Mouse (Mus musculus): ENCODE results near the gene Slc7a14. TPM values are rescaled to one million over a fixed set of nuclear protein-coding genes. Genes with fewer than 3 reads are reported as not detected.
"Not testable (repeated sequence)": the region's sequence is repeated elsewhere in the genome, so short reads cannot be mapped to it uniquely, and the experiment has no call there.

Gene Slc7a14
- polyA plus RNA-seq, 1 experiment from 2014 or later: 0.40 TPM

DNA sequence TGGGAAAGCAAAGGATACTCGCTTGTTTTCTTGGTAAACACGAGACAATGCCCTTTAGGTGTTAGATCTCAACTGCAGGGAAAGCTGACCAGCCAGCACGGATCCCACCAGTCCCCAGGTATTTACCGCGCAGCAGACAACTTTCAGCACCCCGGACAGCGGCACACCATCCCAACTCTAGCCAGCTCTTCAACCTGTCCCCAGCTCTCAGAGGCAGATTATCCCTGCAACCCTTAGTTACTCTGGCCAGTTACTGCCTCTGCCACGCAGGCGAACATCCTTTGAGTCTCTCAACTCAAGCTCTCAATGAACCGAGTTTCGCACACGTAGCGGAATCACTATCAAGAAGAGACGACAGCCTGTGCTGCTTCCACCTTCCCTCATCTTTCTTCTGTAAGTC, 1.3 kb downstream of the Slc7a14 start:
- Histone ChIP-seq H3K27me3 (ENCODE audit: control insufficient read depth, insufficient read depth, low read length) (peaks cover 16% of the 10 kb centered on the region), H3K4me2 (ENCODE audit: low read depth, low read length, severe bottlenecking) (peak overlapping the region; percentile 87), H3K27ac (ENCODE audit: low read depth, low read length) (no peak overlapping the region), H3K36me3 (ENCODE audit: control insufficient read depth, insufficient read depth, low read length) (no peaks in the 10 kb centered on the region), H3K4me3 (ENCODE audit: low read depth, low read length) (peak overlapping the region; percentile 43; the same call in 1 of the 2 replicates), H3K4me1 (replicated peaks; ENCODE audit: control insufficient read depth, insufficient read depth, low read length) (peaks cover 3% of the 10 kb centered on the region; the same call in 1 of the 2 replicates), H3K9ac (ENCODE audit: low read length) (no peak overlapping the region), H3K9me3 (ENCODE audit: control insufficient read depth, low read length) (no peaks in the 10 kb centered on the region)
- WGBS: under 1% methylated on average over 14 of the region's 14 CpGs
- ATAC-seq (replicated peaks; ENCODE audit: low FRiP score) (peak; percentile 36; the same call in 1 of the 2 replicates), DNase-seq (ENCODE audit: low spot score) (peak; percentile 86)

DNA sequence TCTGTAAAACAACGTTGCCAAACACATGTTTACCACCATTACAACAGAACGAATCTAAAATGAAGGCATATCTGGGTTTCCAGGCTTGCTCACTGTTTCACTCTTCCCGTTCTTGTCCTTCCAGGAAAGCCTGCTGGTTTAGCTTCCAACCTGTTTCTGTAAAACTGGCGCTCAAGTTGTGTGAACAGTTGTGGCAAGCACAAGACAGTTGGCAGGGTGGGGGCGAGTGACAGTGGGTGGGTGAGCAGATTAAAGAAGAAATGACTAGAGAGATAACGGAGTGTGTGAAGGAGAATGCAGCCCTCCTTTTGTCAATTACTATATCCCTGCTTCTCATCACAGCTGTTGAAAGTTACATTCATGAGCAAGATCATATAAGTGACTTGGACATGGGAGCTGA, 2.2 kb downstream of the Slc7a14 start:
- Histone ChIP-seq H3K4me1 (replicated peaks; ENCODE audit: control insufficient read depth, insufficient read depth, low read length) (peaks cover 3% of the 10 kb centered on the region; the same call in 1 of the 2 replicates), H3K36me3 (ENCODE audit: control insufficient read depth, insufficient read depth, low read length) (no peaks in the 10 kb centered on the region), H3K9ac (ENCODE audit: low read length) (no peak overlapping the region), H3K27me3 (ENCODE audit: control insufficient read depth, insufficient read depth, low read length) (peaks cover 16% of the 10 kb centered on the region), H3K4me2 (ENCODE audit: low read depth, low read length, severe bottlenecking) (no peak overlapping the region), H3K9me3 (ENCODE audit: control insufficient read depth, low read length) (no peaks in the 10 kb centered on the region), H3K4me3 (ENCODE audit: low read depth, low read length) (no peak overlapping the region), H3K27ac (ENCODE audit: low read depth, low read length) (no peak overlapping the region)
- ATAC-seq (replicated peaks; ENCODE audit: low FRiP score): no peak
- 80% methylated on average over 6 of the region's 6 CpGs for WGBS
- no peak for DNase-seq (ENCODE audit: low spot score)

DNA sequence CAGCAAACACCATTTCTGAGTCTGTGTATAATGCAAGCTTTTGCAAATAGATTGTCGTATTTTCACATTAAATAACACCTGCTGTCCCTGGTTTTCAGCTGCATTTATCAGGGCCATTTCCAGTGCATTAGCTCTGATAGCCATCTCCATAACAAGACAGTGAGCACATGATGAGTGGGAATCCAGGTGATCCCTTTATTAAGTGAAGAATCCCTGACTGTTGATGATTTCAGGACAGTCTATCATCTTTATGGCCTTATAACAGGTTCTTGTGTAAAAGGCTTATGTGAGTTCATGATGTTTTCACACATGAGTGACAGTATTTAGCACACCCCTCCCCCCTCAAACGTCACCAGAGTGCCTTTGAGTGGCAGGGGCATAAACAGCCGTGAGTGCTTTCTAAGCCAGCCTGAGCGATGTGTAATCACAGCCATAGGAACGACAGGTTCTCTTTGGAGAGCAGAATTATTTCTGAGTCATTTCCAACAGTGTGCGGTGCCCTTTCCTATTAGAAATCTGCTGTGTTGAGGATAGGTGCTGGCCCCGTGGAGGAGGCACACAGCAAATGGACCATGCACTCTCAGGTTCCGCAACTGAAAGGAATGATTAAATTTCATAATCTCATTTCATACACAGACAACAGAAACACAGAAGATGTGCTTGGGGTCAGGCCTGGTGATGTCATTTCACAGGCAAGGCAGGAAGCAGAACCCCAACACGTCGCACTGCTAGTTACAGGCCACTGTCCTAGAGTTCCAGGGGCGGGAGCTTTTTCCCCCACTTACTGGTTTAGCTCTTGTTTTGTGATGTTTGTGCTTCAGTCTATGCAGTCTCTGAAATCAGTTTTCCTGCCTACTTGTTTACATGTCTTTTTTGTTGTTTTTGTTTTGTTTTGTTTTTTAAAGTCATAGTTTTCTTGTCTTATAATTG, 18.2 kb downstream of the Slc7a14 start:
- no peaks in the 10 kb centered on the region for H3K36me3 ChIP-seq (ENCODE audit: control insufficient read depth, insufficient read depth, low read length)
- H3K9ac ChIP-seq (ENCODE audit: low read length): no peak overlapping the region
- H3K27ac ChIP-seq (ENCODE audit: low read depth, low read length): no peak overlapping the region
- H3K4me1 ChIP-seq (replicated peaks; ENCODE audit: control insufficient read depth, insufficient read depth, low read length): peaks cover 5% of the 10 kb centered on the region; the same call in 1 of the 2 replicates
- no peak for DNase-seq (ENCODE audit: low spot score)
- 75% methylated on average over 11 of the region's 11 CpGs for WGBS
- H3K27me3 ChIP-seq (ENCODE audit: control insufficient read depth, insufficient read depth, low read length): no peaks in the 10 kb centered on the region
- H3K4me2 ChIP-seq (ENCODE audit: low read depth, low read length, severe bottlenecking): no peak overlapping the region
- H3K9me3 ChIP-seq (ENCODE audit: control insufficient read depth, low read length): no peaks in the 10 kb centered on the region
- no peak; the same call in 1 of the 2 replicates for ATAC-seq (replicated peaks; ENCODE audit: low FRiP score)
- H3K4me3 ChIP-seq (ENCODE audit: low read depth, low read length): no peak overlapping the region

DNA sequence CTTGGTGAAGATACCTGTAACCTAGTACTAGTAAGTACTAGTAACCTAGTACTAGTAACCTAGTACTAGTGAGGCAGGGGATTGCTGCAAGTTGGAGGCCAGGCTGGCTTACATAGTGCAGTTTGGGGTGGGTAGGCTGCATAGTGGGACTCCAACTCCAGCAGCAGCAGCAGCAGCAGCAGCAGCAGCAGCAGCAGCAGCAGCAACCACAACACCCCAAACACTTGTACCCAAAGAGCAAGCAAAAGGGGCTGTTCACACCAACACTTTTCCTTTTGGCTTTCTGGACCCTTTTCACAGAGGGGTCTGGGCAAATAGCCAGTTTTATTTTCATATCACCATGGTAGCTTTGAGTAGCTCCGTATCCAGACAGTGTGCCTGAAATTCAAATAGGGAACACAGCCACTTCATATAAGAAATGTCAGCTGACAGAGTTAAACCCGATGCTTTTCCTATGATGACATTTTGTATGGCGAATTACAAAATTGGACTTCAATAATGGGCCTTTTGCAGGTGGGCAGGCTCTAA, 22.7 kb downstream of the Slc7a14 start:
- H3K27me3 ChIP-seq (ENCODE audit: control insufficient read depth, insufficient read depth, low read length): no peaks in the 10 kb centered on the region
- H3K9ac ChIP-seq (ENCODE audit: low read length): no peak overlapping the region
- H3K4me2 ChIP-seq (ENCODE audit: low read depth, low read length, severe bottlenecking): no peak overlapping the region
- DNase-seq (ENCODE audit: low spot score): no peak
- H3K36me3 ChIP-seq (ENCODE audit: control insufficient read depth, insufficient read depth, low read length): no peaks in the 10 kb centered on the region
- H3K4me1 ChIP-seq (replicated peaks; ENCODE audit: control insufficient read depth, insufficient read depth, low read length): peaks cover 5% of the 10 kb centered on the region; the same call in 1 of the 2 replicates
- H3K4me3 ChIP-seq (ENCODE audit: low read depth, low read length): no peak overlapping the region
- 82% methylated on average over 3 of the region's 3 CpGs for WGBS
- ATAC-seq (replicated peaks; ENCODE audit: low FRiP score): no peak
- H3K27ac ChIP-seq (ENCODE audit: low read depth, low read length): no peak overlapping the region
- H3K9me3 ChIP-seq (ENCODE audit: control insufficient read depth, low read length): no peaks in the 10 kb centered on the region

GRCm38 (mm10) chr3:31281116-31281515, 29.1 kb downstream of the Slc7a14 start:
- Histone ChIP-seq H3K4me3 (ENCODE audit: low read depth, low read length) (no peak overlapping the region), H3K4me1 (replicated peaks; ENCODE audit: control insufficient read depth, insufficient read depth, low read length) (no peaks in the 10 kb centered on the region), H3K27me3 (ENCODE audit: control insufficient read depth, insufficient read depth, low read length) (no peaks in the 10 kb centered on the region), H3K9me3 (ENCODE audit: control insufficient read depth, low read length) (no peaks in the 10 kb centered on the region), H3K36me3 (ENCODE audit: control insufficient read depth, insufficient read depth, low read length) (no peaks in the 10 kb centered on the region), H3K4me2 (ENCODE audit: low read depth, low read length, severe bottlenecking) (no peak overlapping the region), H3K9ac (ENCODE audit: low read length) (no peak overlapping the region), H3K27ac (ENCODE audit: low read depth, low read length) (no peak overlapping the region)
- ATAC-seq (replicated peaks; ENCODE audit: low FRiP score) (no peak), DNase-seq (ENCODE audit: low spot score) (no peak)
- 68% methylated on average over 2 of the region's 2 CpGs for WGBS

- DNase-seq (ENCODE audit: low spot score) (no peak), ATAC-seq (replicated peaks; ENCODE audit: low FRiP score) (no peak)
- Histone ChIP-seq H3K4me2 (ENCODE audit: low read depth, low read length, severe bottlenecking) (no peak overlapping the region), H3K27me3 (ENCODE audit: control insufficient read depth, insufficient read depth, low read length) (no peaks in the 10 kb centered on the region), H3K4me1 (replicated peaks; ENCODE audit: control insufficient read depth, insufficient read depth, low read length) (no peaks in the 10 kb centered on the region), H3K9me3 (ENCODE audit: control insufficient read depth, low read length) (no peaks in the 10 kb centered on the region), H3K27ac (ENCODE audit: low read depth, low read length) (no peak overlapping the region), H3K36me3 (ENCODE audit: control insufficient read depth, insufficient read depth, low read length) (no peaks in the 10 kb centered on the region), H3K9ac (ENCODE audit: low read length) (no peak overlapping the region), H3K4me3 (ENCODE audit: low read depth, low read length) (no peak overlapping the region)
- WGBS: 77% methylated on average over 2 of the region's 2 CpGs
Measured at GRCm38 (mm10) chr3:31274875-31275274, 35.3 kb downstream of the Slc7a14 start.

DNA sequence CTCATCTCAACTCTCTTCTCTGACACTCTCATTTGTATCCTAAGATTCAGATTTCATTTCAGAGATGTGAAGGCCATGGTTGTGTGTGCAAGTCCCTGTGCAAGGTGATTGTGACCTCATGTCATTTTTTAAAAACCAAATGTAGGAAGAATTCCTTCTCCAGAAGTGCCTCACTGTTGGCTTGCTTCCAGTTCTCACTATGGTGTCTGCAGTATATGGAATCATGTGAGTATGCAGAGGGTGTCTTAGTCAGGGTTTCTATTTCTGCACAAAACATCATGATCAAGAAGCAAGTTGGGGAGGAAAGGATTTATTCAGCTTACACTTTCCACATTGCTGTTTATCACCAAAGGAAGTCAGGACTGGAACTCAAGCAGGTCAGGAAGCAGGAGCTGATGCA, 36.9 kb downstream of the Slc7a14 start:
- ATAC-seq (replicated peaks; ENCODE audit: low FRiP score); H3K27me3 ChIP-seq (ENCODE audit: control insufficient read depth, insufficient read depth, low read length); H3K4me2 ChIP-seq (ENCODE audit: low read depth, low read length, severe bottlenecking); DNase-seq (ENCODE audit: low spot score); H3K9me3 ChIP-seq (ENCODE audit: control insufficient read depth, low read length); H3K36me3 ChIP-seq (ENCODE audit: control insufficient read depth, insufficient read depth, low read length); H3K4me1 ChIP-seq (replicated peaks; ENCODE audit: control insufficient read depth, insufficient read depth, low read length); H3K27ac ChIP-seq (ENCODE audit: low read depth, low read length); H3K9ac ChIP-seq (ENCODE audit: low read length); H3K4me3 ChIP-seq (ENCODE audit: low read depth, low read length): not testable (repeated sequence)

DNA sequence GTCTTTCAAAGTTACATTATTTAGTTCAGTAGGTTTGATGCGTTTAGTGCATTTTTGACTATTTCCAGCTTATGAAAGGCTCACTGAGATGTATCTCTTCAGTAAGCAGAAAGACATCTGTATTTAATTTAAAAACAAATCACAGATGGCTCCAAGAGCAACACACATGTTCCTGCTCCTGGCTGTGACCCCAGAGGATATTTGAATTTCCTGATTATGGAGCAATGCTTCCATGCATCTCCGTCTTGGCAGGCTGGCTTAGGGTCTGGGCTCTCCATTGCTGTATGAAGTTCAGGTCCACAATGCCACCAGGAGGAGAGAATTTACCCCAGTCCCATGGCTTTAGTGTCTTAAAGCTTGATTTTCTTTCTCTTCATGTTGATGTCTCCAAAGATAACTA, 37.5 kb downstream of the Slc7a14 start:
- ATAC-seq (replicated peaks; ENCODE audit: low FRiP score): no peak
- H3K9me3 ChIP-seq (ENCODE audit: control insufficient read depth, low read length): no peaks in the 10 kb centered on the region
- H3K4me2 ChIP-seq (ENCODE audit: low read depth, low read length, severe bottlenecking): no peak overlapping the region
- no peak overlapping the region for H3K4me3 ChIP-seq (ENCODE audit: low read depth, low read length)
- no peaks in the 10 kb centered on the region for H3K27me3 ChIP-seq (ENCODE audit: control insufficient read depth, insufficient read depth, low read length)
- H3K9ac ChIP-seq (ENCODE audit: low read length): no peak overlapping the region
- no peak overlapping the region for H3K27ac ChIP-seq (ENCODE audit: low read depth, low read length)
- DNase-seq (ENCODE audit: low spot score): no peak
- WGBS: 89% methylated on average over 2 of the region's 2 CpGs
- no peaks in the 10 kb centered on the region for H3K4me1 ChIP-seq (replicated peaks; ENCODE audit: control insufficient read depth, insufficient read depth, low read length)
- H3K36me3 ChIP-seq (ENCODE audit: control insufficient read depth, insufficient read depth, low read length): no peaks in the 10 kb centered on the region
